Mouse (Mus musculus): Measurements from ENCODE around the gene Parp9.
"Not testable (repeated sequence)": the region's sequence is repeated elsewhere in the genome, so short reads cannot be mapped to it uniquely, and the experiment has no call there.

Parp9 gene

DNA sequence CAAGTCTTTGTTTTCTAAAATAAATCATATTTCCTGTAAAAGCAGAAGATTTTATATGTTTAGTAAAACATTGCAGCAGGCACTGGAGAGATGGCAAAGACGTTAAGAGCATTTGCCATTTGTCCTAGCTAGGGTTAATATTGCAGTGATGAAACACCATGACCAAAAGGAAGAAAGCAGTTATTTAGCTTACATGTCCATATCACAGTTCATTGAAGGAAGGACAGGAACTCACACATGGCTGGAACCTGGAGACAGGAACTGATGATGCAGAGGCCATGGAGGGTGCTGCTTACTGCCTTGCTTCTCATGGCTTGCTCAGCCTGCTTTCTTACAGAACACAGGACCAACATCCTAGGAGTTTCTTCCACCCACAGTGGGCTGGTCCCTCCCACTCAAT, 54.1 kb downstream of the Parp9 start:
- no peak for DNase-seq (ENCODE audit: low read depth, low spot score)

DNA sequence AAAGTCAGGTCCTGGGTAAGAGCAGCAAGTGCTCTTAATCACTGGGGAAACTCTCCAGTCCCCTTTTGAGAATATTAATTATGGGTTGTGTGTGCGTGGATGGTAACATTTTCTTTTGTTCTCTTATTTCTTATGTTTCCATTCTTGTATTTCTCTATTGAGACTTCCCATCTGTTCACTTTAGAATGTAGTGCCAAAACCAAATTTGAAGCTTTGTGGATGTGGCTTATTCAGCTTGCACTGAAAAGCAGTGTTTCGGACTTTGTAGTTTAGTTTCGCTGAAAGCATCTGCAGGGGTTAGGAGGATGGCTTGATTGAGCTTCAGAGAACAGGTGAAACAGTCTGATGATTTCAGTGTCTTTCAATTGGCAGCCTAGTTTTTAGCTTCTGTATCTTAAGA, 55.0 kb downstream of the Parp9 start:
- no peak for DNase-seq (ENCODE audit: low read depth, low spot score)

DNA sequence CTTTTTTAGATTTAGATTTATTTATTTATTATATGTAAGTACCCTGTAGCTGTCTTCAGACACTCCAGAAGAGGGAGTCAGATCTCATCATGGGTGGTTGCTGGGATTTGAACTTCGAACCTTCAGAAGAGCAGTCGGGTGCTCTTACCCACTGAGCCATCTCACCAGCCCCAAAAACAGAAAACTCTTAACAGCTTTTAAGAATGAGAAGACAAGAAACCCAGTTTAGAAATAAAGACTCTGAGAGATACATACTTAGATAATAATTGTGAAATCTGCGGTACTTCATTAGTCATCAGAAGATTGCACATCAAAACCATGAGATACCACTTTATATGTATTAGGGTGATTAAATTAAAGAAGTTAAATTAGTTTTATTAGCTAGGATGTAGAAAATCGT, 60.6 kb downstream of the Parp9 start:
- DNase-seq (ENCODE audit: low read depth, low spot score) = not testable (repeated sequence)

DNA sequence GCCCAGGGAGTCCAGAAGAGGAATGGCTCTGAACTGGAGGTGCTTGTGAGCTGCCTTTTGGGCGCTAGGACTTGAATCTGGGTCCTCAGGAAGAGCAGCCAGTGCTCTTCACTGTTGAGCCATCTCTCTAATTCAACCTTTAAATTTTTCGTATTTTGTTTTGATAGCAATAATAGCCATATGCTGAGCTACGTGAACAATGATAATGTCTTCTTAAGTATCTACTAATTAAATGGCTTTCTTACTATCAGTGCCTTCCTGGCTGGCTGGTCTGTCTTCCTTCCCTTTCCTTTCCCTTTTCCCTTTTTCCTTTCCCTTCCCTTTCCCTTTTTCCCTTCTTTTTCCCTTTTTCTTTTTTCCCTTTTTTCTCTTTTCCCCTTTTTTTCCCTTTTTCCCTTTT, 70.1 kb downstream of the Parp9 start:
- no peak for DNase-seq (ENCODE audit: low read depth, low spot score)

DNA sequence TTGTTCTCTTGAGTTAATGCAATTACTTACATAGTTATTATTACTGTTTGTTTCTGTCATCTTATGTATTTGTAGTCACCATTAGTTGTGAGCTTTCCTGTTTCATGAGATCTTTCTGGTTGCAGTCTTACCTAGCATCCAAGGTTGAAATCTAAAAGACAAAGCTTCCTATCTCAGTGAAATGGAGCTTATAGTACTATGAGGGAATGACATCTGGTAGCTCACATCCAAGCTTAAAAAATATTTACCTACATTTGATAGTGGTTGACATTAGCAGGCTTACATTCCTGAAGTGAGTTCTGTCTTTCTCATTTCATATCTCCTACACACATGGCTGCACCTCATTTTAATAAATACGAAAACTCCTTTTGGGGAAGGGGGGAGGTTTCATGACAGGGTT, 78.1 kb downstream of the Parp9 start:
- no peak for DNase-seq (ENCODE audit: low read depth, low spot score)
